Mouse (Mus musculus): ENCODE results near the gene Ccdc85a.

GRCm38 (mm10) chr11:28572423-28572822 lies 11.7 kb downstream of the Ccdc85a start:
- TF ChIP-seq CTCF (conservative IDR thresholded peaks at IDR 0.05; ENCODE audit: insufficient read depth, insufficient read length, low read depth, low read length) (no peak), POLR2A (IDR thresholded peaks at IDR 0.05; ENCODE audit: low read depth, low read length) (no peak)

All from kidney, adult 2 months (tissue).